Mouse (Mus musculus) adrenal gland, adult 18-20 months (tissue): ENCODE results near the gene Cd163. TPM values are rescaled to one million over a fixed set of nuclear protein-coding genes. Genes with fewer than 3 reads are reported as not detected.
A peak's percentile ranks its signal among the peaks of the same experiment; 100 is the strongest.
"Not testable (repeated sequence)": the region's sequence is repeated elsewhere in the genome, so short reads cannot be mapped to it uniquely, and the experiment has no call there.

Experiments used
- DNase-seq, 2 experiments: peaks; one replicate each; pipeline ENCODE4 v3.0.0; 2021 to 2022; ENCODE audit warnings: low spot score in 2 of 2
- long read RNA-seq, 2 experiments: library from polyadenylated mRNA; stranded (forward); transcript quantifications; one replicate each; pipeline ENCODE4 v2.0.0; 2021
- total RNA-seq, 2 experiments: library from RNA; stranded (reverse); gene quantifications; 1 replicate in 1 of 2; 2 replicates in 1 of 2; pipeline ENCODE4 v1.2.3; 2021

Gene Cd163
- 10 to 100 TPM in 1 of 2 experiments, 1 to 10 TPM in 1; 5.2 to 15.1 TPM for total RNA-seq
- long read RNA-seq, experiment 1, full-length matches to known transcripts = 3 of 6 reads
- long read RNA-seq, experiment 1, partial matches to known transcripts = 2 of 6 reads
- long read RNA-seq, experiment 1, other reads (novel, unspliced or antisense) = 1 of 6 reads
- long read RNA-seq, experiment 2 = 0 reads

GRCm38 (mm10) chr6:124304356-124304755, at the start of gene Cd163:
Gene Cd163 (plus strand): TSS chr6:124304656.
- no peak for DNase-seq

GRCm38 (mm10) chr6:124255721-124256470, 48.6 kb upstream of the Cd163 start:
- no peak for DNase-seq

GRCm38 (mm10) chr6:124260198-124260931, 44.1 kb upstream of the Cd163 start:
- peak; percentile 46 to 65 for DNase-seq

- DNase-seq = peak; percentile 36 to 69
These were observed 41.8 kb upstream of the Cd163 start for GRCm38 (mm10) chr6:124262696-124263095.

GRCm38 (mm10) chr6:124273231-124273880, 31.1 kb upstream of the Cd163 start:
- DNase-seq = no peak

GRCm38 (mm10) chr6:124277641-124278040, 26.8 kb upstream of the Cd163 start:
- no peak for DNase-seq

GRCm38 (mm10) chr6:124278291-124278690, 26.2 kb upstream of the Cd163 start:
- DNase-seq = no peak

- no peak for DNase-seq
These were observed 21.7 kb upstream of the Cd163 start for GRCm38 (mm10) chr6:124282731-124283130.

- DNase-seq = not testable (repeated sequence)
These were observed 7.1 kb upstream of the Cd163 start for GRCm38 (mm10) chr6:124297378-124297777.

- no peak for DNase-seq
These were observed 2.8 kb upstream of the Cd163 start for GRCm38 (mm10) chr6:124301447-124302192.

- DNase-seq = no peak
These were observed 4.5 kb downstream of the Cd163 start for GRCm38 (mm10) chr6:124308935-124309334.

- no peak for DNase-seq
These were observed 7.8 kb downstream of the Cd163 start for GRCm38 (mm10) chr6:124312292-124312691.

- DNase-seq = no peak
These were observed 15.9 kb downstream of the Cd163 start for GRCm38 (mm10) chr6:124320371-124320770.

GRCm38 (mm10) chr6:124321481-124322475, 17.3 kb downstream of the Cd163 start:
- no peak for DNase-seq

- DNase-seq = no peak
These were observed 24.0 kb downstream of the Cd163 start for GRCm38 (mm10) chr6:124328394-124328991.

GRCm38 (mm10) chr6:124329622-124330021, 25.2 kb downstream of the Cd163 start:
- DNase-seq = no peak

- no peak for DNase-seq
These were observed 40.6 kb downstream of the Cd163 start for GRCm38 (mm10) chr6:124345096-124345495.

GRCm38 (mm10) chr6:124346613-124347012, 42.2 kb downstream of the Cd163 start:
- no peak for DNase-seq

GRCm38 (mm10) chr6:124353246-124353645, 48.8 kb downstream of the Cd163 start:
- DNase-seq = no peak
